Mouse (Mus musculus) intestine, embryonic 14.5 days (tissue): Measurements from ENCODE around the gene Cops2. TPM values are rescaled to one million over a fixed set of nuclear protein-coding genes. Genes with fewer than 3 reads are reported as not detected.

Experiments
- ATAC-seq: fragments of 200-750 bp; cut with Nextera tagmentation; replicated peaks from 2 replicates; pipeline ENCODE4 v1.8.0; 2017; ENCODE audit warnings: low read depth, moderate number of reproducible peaks, moderate TSS enrichment, moderate library complexity; ENCODE audit not compliant: low FRiP score, low TSS enrichment
- DNase-seq: peaks from one replicate; pipeline ENCODE4 v3.0.0-alpha.2; 2018; ENCODE audit warnings: low spot score
- H3K27ac ChIP-seq: fragments of 300-500 bp; sonication (generic); 2 replicates; pipeline ENCODE4 v1.5.1; 2014; ENCODE audit warnings: low read depth, mild to moderate bottlenecking, control low read depth
- H3K27me3 ChIP-seq: fragments of 300-500 bp; sonication (generic); replicated peaks from 2 replicates; pipeline ENCODE4 v1.6.1; 2014; ENCODE audit warnings: low read length, control low read depth; ENCODE audit not compliant: control insufficient read depth, insufficient read depth
- H3K36me3 ChIP-seq: fragments of 300-500 bp; sonication (generic); 2 replicates; pipeline ENCODE4 v1.6.1; 2014; ENCODE audit warnings: low read length, control low read depth; ENCODE audit not compliant: control insufficient read depth, insufficient read depth
- H3K4me1 ChIP-seq: fragments of 300-500 bp; sonication (generic); replicated peaks from 2 replicates; pipeline ENCODE4 v1.6.1; 2014; ENCODE audit warnings: low read length, control low read depth, mixed read lengths; ENCODE audit not compliant: control insufficient read depth, insufficient read depth
- H3K4me2 ChIP-seq: fragments of 300-500 bp; sonication (generic); 2 replicates; pipeline ENCODE4 v1.6.1; 2014; ENCODE audit warnings: low read length
- H3K4me3 ChIP-seq: fragments of 300-500 bp; sonication (generic); 2 replicates; pipeline ENCODE4 v1.5.1; 2014; ENCODE audit warnings: low read depth, low read length, control low read depth, mixed read lengths
- H3K9ac ChIP-seq: fragments of 300-500 bp; sonication (generic); 2 replicates; pipeline ENCODE4 v1.6.1; 2014; ENCODE audit warnings: mild to moderate bottlenecking, low read length
- H3K9me3 ChIP-seq: fragments of 300-500 bp; sonication (generic); 2 replicates; pipeline ENCODE4 v1.6.1; 2016; ENCODE audit warnings: low read length, control low read depth; ENCODE audit not compliant: control insufficient read depth
- WGBS: fragments of 180-500 bp; shearing (Covaris S2); extraction: QIAGEN DNeasy Blood & Tissue Kit; methylation state at CpG from one replicate; pipeline ENCODE4 v1.1.7; 2014; 5-methylcytosine and 5-hydroxymethylcytosine counted together
- polyA plus RNA-seq: library from polyadenylated mRNA; unstranded; fragments of >200 nt; fragmentation: Nextera tagmentation; extraction: Ambion mirVana; gene quantifications from 2 replicates; pipeline ENCODE4 v1.2.1, GENCODE M21; 2014

Gene Cops2
- polyA plus RNA-seq, 1 experiment from 2014 or later, result 70.9 TPM

DNA sequence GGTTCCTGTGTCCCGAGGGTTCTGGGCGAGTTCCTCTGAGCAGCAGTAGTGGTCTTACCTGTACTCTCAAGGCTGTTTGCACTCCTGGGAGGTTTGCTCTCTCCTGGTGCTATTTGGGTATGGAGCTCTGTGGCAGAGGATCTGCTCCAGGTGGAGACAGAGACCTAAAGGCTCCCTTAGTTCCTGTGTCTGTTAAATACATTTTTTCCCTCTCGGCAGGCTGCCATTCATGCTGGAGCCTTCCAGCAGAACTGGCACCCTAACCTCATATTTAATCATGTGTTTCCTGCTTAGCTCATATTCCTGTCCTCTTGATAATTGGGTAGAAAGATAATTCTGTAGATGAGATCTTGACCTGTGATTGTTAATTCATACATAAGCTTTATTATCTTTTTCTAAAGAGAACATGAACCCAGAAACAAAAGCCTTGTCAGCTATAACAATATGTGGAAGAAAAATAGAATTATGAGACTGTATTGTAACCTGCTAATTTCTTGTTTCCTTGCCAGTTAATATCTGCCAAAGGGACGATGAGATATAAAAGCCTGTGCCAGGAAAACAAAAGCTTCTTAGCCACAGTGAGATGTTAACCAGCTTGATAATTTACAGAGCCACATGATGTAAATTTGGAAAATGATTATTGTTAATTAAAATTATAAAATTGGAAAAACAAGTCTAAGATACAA is 27.1 kb upstream of the Cops2 start:
- 75% methylated on average over 4 of the region's 4 CpGs for WGBS
- H3K27me3 ChIP-seq, result no peaks in the 10 kb centered on the region
- no peaks in the 10 kb centered on the region for H3K4me1 ChIP-seq
- H3K27ac ChIP-seq, result no peak overlapping the region
- no peaks in the 10 kb centered on the region for H3K9me3 ChIP-seq
- peaks cover 7% of the 10 kb centered on the region; the same call in 1 of the 2 replicates for H3K36me3 ChIP-seq
- no peak overlapping the region for H3K4me3 ChIP-seq
- DNase-seq, result no peak
- no peak for ATAC-seq
- no peak overlapping the region for H3K9ac ChIP-seq
- no peak overlapping the region for H3K4me2 ChIP-seq

DNA sequence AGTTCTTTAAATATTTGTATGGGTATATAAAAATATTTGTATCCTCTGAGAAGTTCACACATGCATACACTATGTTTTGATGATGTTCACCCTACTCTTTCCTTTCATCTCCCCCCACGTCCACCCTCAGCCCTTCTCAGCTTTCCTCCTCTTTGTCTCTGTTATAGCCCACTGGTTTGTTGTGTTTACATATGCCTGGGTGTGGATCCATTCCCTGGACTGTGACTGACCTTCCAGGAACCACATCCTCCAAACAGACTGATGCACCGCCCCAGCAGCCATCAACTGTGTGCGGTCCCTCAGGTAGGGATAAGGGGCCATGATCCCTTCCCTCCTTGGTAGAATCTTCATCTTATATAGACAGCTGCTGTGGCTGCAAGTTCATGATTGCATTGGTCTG is 11.2 kb upstream of the Cops2 start:
- no peaks in the 10 kb centered on the region for H3K27me3 ChIP-seq
- no peak overlapping the region for H3K9ac ChIP-seq
- no peak overlapping the region for H3K27ac ChIP-seq
- ATAC-seq, result no peak
- no peak overlapping the region for H3K4me3 ChIP-seq
- no peaks in the 10 kb centered on the region for H3K4me1 ChIP-seq
- whole genome bisulfite sequencing, result 71% methylated on average over 3 of the region's 3 CpGs
- peaks cover 9% of the 10 kb centered on the region; the same call in 1 of the 2 replicates for H3K36me3 ChIP-seq
- no peaks in the 10 kb centered on the region for H3K9me3 ChIP-seq
- no peak overlapping the region for H3K4me2 ChIP-seq
- DNase-seq, result no peak

DNA sequence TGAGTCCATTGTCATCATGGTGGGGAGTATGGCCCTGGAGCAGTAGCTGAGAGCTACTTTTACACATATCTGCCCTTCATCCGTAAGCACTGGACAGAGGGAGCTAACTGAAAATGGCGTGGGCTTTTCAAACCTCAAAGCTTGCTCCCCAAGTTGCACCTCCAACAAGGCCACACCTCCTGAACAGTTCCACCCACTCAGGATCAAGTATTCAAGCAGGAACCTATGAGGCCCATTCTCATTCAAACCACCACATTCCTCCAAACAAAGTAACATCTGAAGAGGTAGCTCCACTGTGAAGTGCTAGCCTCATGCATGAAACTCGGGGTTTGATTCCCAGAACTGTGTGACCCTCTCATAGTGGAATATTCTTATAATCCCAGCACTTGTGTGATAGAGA is 9.4 kb upstream of the Cops2 start:
- Histone ChIP-seq H3K4me1 (no peaks in the 10 kb centered on the region), H3K9ac (no peak overlapping the region), H3K36me3 (peaks cover 9% of the 10 kb centered on the region; the same call in 1 of the 2 replicates), H3K27me3 (no peaks in the 10 kb centered on the region), H3K9me3 (no peaks in the 10 kb centered on the region), H3K27ac (no peak overlapping the region), H3K4me2 (no peak overlapping the region), H3K4me3 (no peak overlapping the region)
- DNase-seq (peak; percentile 32), ATAC-seq (no peak)
- WGBS, result 78% methylated on average over 3 of the region's 3 CpGs

DNA sequence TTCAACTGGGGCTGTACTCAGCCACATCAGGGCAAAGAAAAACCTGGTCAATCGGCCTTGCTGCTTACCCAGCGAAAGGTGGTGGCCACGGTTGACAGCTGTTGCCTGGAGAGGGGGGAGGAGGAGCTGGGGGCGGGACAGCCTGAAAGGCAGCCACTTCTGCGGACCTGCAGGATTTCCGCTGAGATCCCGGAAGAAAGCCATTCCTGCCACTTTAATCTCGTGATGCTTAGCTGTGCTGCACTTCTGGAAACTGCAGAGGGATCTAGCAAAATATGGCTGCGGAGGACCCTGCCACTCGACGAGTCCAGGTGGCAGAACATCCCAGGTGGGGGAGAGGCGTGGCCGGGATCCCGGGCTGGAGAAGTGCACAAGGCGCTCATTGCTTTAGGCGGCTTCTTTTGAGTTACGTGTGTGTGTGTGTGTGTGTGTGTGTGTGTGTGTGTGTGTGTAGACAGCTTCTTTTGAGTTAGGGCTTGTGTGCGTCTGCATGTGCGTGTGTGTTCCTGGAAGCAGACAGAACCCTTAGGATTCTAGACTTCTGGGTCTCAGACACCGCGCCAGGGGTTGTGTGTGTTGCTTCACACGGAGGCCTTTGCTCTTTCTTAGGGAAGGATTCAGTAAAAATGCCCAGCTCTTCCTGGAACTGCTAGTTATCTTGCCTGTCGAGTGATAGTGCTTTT is 7.3 kb upstream of the Cops2 start:
- whole genome bisulfite sequencing, result 3% methylated on average over 23 of the region's 23 CpGs
- 0 out of 2 replicates have a peak overlapping the region, but pooled peaks have one; percentile 4 for H3K27ac ChIP-seq

DNA sequence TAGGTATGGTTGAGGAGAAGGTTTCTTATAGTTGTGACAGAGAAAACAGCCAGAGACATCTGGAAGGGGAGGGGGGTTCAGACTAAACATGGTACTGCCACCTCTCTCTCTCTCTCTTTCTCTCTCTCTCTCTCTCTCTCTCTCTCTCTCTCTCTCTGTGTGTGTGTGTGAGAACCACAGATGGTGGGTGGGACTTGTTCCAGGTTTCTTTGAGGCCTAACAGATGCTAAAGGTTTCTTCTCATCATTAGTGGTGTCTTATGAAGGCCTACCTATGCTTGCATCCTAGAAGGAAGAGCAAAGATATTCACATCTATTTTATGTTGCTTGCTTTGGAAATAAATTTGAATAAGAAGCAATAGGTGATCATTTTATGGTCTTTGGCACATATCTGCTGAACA is 6.6 kb upstream of the Cops2 start:
- no peak overlapping the region for H3K27ac ChIP-seq
- no peaks in the 10 kb centered on the region; the same call in 1 of the 2 replicates for H3K36me3 ChIP-seq
- ATAC-seq, result no peak
- peak overlapping the region; percentile 62 for H3K4me2 ChIP-seq
- H3K9ac ChIP-seq, result no peak overlapping the region
- H3K9me3 ChIP-seq, result no peaks in the 10 kb centered on the region
- no peak for DNase-seq
- no peaks in the 10 kb centered on the region for H3K4me1 ChIP-seq
- peak overlapping the region; percentile 55 for H3K4me3 ChIP-seq
- H3K27me3 ChIP-seq, result no peaks in the 10 kb centered on the region

More for the DNA sequence above, 7.3 kb upstream of the Cops2 start:
- Histone ChIP-seq H3K9ac (peak overlapping the region; percentile 59), H3K27me3 (no peaks in the 10 kb centered on the region), H3K9me3 (no peaks in the 10 kb centered on the region), H3K4me3 (peak overlapping the region; percentile 55), H3K36me3 (no peaks in the 10 kb centered on the region; the same call in 1 of the 2 replicates), H3K4me1 (no peaks in the 10 kb centered on the region), H3K4me2 (peak overlapping the region; percentile 62)
- DNase-seq, result peak; percentile 77
- ATAC-seq, result peak; percentile 88

DNA sequence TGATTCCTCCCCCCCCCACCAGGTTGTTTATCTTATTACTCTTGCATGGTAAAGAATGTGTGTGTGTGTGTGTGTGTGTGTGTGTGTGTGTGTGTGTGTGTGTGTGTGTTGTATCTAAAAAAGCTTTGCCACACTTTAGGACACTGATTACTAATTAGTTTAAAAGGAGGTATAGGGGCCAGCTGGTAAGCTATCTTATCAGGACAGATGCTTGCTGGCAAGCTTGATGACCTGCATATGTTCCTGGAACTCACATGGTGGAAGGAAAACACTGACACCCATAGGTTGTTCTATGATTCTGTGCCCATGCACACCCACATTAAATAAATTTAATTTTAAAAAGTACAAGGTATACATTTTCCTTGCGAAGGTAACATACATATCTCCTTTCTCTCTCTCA is 5.6 kb upstream of the Cops2 start:
- Histone ChIP-seq H3K9ac (no peak overlapping the region), H3K27me3 (no peaks in the 10 kb centered on the region), H3K9me3 (no peaks in the 10 kb centered on the region), H3K4me2 (no peak overlapping the region), H3K27ac (no peak overlapping the region), H3K4me1 (no peaks in the 10 kb centered on the region), H3K4me3 (no peak overlapping the region), H3K36me3 (no peaks in the 10 kb centered on the region; the same call in 1 of the 2 replicates)
- 86% methylated on average over 1 of the region's 1 CpGs for WGBS
- no peak for ATAC-seq
- no peak for DNase-seq

DNA sequence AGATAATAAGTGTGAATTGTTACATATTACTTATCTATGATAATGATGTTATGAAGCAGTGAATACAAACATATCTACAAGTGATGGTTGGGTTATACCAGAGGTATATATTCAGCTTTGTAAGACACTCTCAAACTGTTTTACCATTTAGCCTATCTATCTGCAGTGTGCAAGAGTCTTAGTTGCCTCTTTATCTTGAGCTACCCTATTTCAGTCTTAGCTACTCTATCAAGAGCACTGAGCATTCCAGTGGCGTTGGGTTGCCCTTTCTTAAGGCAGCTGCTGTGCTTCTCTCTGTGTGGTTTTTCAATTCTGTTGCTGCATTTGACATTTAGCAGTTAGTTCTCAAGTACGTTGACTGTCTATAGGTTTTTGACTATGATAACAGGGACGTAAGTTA is 4.9 kb upstream of the Cops2 start:
- Histone ChIP-seq H3K27ac (no peak overlapping the region), H3K4me1 (no peaks in the 10 kb centered on the region), H3K36me3 (no peaks in the 10 kb centered on the region), H3K4me2 (no peak overlapping the region), H3K9ac (no peak overlapping the region), H3K9me3 (no peaks in the 10 kb centered on the region), H3K27me3 (no peaks in the 10 kb centered on the region), H3K4me3 (no peak overlapping the region)
- ATAC-seq, result no peak
- WGBS, result 81% methylated on average over 3 of the region's 3 CpGs
- no peak for DNase-seq

DNA sequence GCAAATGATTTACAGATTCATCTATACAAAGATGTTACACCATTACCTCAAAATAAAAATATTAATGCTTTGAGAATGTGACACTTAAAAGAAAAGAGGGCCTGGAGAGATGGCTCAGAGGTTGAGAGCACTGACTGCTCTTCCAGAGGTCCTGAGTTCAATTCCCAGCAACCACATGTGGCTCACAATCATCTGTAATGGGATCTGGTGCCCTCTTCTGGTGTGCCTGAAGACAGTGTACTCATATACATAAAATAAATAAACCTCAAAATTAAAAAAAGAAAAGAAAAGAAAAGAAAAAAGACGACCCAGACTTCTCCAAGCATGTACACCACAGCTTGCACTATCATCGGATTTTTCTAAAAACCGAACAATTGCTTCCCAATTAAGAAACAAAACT is 1.2 kb downstream of the Cops2 start:
- H3K4me3 ChIP-seq, result peak overlapping the region; percentile 99
- H3K27ac ChIP-seq, result no peak overlapping the region
- H3K4me1 ChIP-seq, result 0 out of 2 replicates have a peak, but pooled peaks cover 5% of the 10 kb centered on the region
- H3K9ac ChIP-seq, result peak overlapping the region; percentile 98
- no peaks in the 10 kb centered on the region for H3K27me3 ChIP-seq
- ATAC-seq (no peak), DNase-seq (no peak)
- H3K9me3 ChIP-seq, result no peaks in the 10 kb centered on the region
- H3K4me2 ChIP-seq, result peak overlapping the region; percentile 71
- 39% methylated on average over 3 of the region's 3 CpGs for WGBS
- H3K36me3 ChIP-seq, result no peaks in the 10 kb centered on the region
